Mouse (Mus musculus) intestine, embryonic 15.5 days (tissue): ENCODE measurements around the gene Cdk5. TPM values are rescaled to one million over a fixed set of nuclear protein-coding genes. Genes with fewer than 3 reads are reported as not detected.
"Not testable (repeated sequence)": the region's sequence is repeated elsewhere in the genome, so short reads cannot be mapped to it uniquely, and the experiment has no call there.

Experiments
- ATAC-seq: fragments of 200-750 bp; cut with Nextera tagmentation; 2 replicates; pipeline ENCODE4 v1.8.0; 2017; ENCODE audit warnings: moderate TSS enrichment, moderate library complexity
- H3K27ac ChIP-seq: fragments of 300-500 bp; sonication (generic); 2 replicates; pipeline ENCODE4 v1.5.1; 2015; ENCODE audit warnings: mild to moderate bottlenecking, inconsistent platforms
- H3K27me3 ChIP-seq: fragments of 300-500 bp; sonication (generic); replicated peaks from 2 replicates; pipeline ENCODE4 v1.6.1; 2015; ENCODE audit warnings: inconsistent platforms
- H3K36me3 ChIP-seq: fragments of 300-500 bp; sonication (generic); 2 replicates; pipeline ENCODE4 v1.6.1; 2015; ENCODE audit warnings: inconsistent platforms
- H3K4me1 ChIP-seq: fragments of 300-500 bp; sonication (generic); replicated peaks from 2 replicates; pipeline ENCODE4 v1.6.1; 2015; ENCODE audit warnings: inconsistent platforms
- H3K4me2 ChIP-seq: fragments of 300-500 bp; sonication (generic); replicated peaks from 2 replicates; pipeline ENCODE4 v1.6.1; 2015; ENCODE audit warnings: mild to moderate bottlenecking, inconsistent platforms
- H3K4me3 ChIP-seq: fragments of 300-500 bp; sonication (generic); replicated peaks from 2 replicates; pipeline ENCODE4 v1.5.1; 2015; ENCODE audit warnings: inconsistent platforms
- H3K9ac ChIP-seq: fragments of 300-500 bp; sonication (generic); 2 replicates; pipeline ENCODE4 v1.6.1; 2015; ENCODE audit warnings: inconsistent platforms
- H3K9me3 ChIP-seq: fragments of 300-500 bp; sonication (generic); 2 replicates; pipeline ENCODE4 v1.6.1; 2016; ENCODE audit warnings: inconsistent platforms
- WGBS: fragments of 180-500 bp; shearing (Covaris S2); methylation state at CpG from one replicate; pipeline ENCODE4 v1.1.7; 2015; 5-methylcytosine and 5-hydroxymethylcytosine counted together
- polyA plus RNA-seq: library from polyadenylated mRNA; unstranded; fragments of >200 nt; fragmentation: Nextera tagmentation; extraction: Ambion mirVana; gene quantifications from 2 replicates; pipeline ENCODE4 v1.2.1, GENCODE M21; 2015

Cdk5 gene
- polyA plus RNA-seq, 1 experiment from 2014 or later, result 38.3 TPM

DNA sequence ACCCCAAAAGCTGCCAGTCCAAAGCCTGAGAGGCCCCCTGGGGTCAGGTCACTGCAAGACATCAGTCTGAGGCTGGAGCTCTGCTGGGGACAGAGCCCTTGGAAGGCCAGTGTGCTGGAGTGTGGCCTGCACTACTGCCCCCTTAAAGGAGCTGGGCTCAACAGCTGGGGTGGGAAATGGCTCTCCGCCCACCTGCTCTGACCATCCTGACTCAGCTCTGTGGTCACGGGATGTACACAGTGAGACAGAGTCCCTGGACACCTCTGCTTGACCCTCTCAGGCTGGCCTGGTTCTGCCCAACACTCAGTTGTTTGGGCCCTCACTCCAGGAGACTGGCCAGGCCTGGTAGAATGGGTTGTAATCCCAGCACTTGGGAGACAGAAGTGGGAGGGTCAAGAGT is 13.9 kb downstream of the Cdk5 start:
- Histone ChIP-seq H3K27ac (no peak overlapping the region), H3K27me3 (no peaks in the 10 kb centered on the region), H3K9ac (no peak overlapping the region), H3K36me3 (peaks cover 20% of the 10 kb centered on the region), H3K4me3 (no peak overlapping the region), H3K4me2 (no peak overlapping the region), H3K4me1 (peaks cover 5% of the 10 kb centered on the region), H3K9me3 (no peaks in the 10 kb centered on the region)
- 79% methylated on average over 2 of the region's 2 CpGs for WGBS
- no peak for ATAC-seq

DNA sequence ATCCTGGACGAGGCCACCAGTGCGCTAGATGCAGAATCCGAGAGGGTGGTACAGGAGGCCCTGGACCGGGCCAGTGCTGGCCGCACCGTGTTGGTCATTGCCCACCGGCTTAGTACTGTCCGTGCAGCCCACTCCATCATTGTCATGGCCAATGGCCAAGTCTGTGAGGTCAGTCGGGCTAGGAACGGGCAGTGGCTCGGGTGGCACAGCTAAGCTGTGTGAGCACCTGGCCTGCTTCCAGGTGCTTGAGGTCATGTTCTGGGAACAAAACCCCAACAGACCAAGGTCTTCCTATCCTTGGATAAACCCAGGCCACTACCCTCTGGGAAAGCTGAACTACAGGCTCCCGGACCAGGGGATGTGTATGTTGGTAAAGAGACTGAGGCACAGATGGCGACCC is 14.7 kb downstream of the Cdk5 start:
- Histone ChIP-seq H3K27me3 (no peaks in the 10 kb centered on the region), H3K9me3 (no peaks in the 10 kb centered on the region), H3K9ac (no peak overlapping the region), H3K4me2 (no peak overlapping the region), H3K4me1 (peaks cover 2% of the 10 kb centered on the region), H3K36me3 (peaks cover 20% of the 10 kb centered on the region), H3K27ac (no peak overlapping the region), H3K4me3 (no peak overlapping the region)
- 90% methylated on average over 13 of the region's 13 CpGs for WGBS
- ATAC-seq, result no peak

DNA sequence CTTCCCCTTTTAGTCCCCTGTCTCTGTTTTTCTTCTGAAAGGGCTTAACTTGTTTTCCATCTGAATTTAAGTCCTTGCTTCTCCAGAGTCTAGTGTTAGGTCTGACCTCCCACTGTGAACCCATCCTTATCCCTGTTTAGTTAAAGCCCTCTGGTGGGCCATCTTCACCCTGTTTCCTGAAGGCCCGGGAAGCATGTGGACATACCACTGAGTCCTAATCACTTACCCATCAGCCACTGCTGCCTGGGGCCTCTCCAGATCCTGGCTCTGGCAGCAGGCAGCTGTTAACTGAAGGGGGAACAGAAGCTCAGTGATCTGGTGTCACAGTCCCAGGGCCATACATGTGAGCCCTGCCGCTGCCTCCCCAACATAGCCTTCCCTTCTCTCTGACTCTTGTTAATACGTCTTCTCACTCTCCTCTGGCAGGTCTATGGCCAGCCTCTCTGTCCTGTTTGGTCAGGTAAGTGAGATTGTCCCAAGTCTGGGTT is 17.9 kb downstream of the Cdk5 start:
- H3K36me3 ChIP-seq, result peaks cover 36% of the 10 kb centered on the region
- no peaks in the 10 kb centered on the region for H3K27me3 ChIP-seq
- no peaks in the 10 kb centered on the region for H3K9me3 ChIP-seq
- H3K27ac ChIP-seq, result no peak overlapping the region
- 68% methylated on average over 3 of the region's 3 CpGs for WGBS
- ATAC-seq, result no peak
- no peaks in the 10 kb centered on the region for H3K4me1 ChIP-seq
- H3K4me2 ChIP-seq, result no peak overlapping the region
- H3K9ac ChIP-seq, result no peak overlapping the region
- H3K4me3 ChIP-seq, result no peak overlapping the region

DNA sequence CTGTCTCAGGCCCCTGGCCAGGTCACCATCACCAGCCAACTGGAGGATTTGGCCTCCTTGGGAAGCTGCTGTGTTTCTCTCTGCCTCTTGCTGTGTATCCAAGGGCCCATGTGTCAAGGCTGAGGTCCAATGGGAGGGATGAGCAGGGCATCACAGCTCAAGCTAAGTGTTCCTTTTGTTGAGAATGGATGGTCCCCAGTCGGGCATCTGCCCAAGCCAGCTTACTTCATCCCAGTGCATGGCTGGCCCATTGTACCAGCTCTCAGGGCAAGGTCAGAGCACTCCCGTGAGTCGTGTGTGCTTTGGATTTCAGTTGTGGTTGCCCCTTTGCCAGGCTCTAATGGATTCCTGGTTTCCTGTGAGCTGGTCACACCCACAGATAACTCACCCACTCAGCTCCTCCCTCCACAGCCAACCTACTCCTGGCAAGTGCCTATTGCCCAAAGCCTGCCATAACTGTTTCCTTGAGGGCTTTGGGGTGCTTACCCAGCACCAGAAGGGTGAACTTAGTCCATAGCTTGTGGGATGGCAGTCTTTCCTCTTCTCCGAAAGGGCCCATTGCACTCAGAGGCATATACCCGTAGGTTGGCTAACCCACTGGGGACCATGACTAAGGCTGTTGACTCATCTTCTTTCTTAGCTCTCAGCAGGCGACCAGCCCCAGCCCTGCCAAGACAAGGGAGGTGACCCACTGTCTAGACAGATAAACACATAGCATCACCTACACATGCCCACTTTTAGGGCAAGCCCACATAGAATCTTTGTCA is 18.6 kb downstream of the Cdk5 start:
- ATAC-seq, result no peak
- H3K27ac ChIP-seq, result no peak overlapping the region
- no peaks in the 10 kb centered on the region for H3K27me3 ChIP-seq
- no peaks in the 10 kb centered on the region for H3K4me1 ChIP-seq
- H3K4me2 ChIP-seq, result no peak overlapping the region
- H3K4me3 ChIP-seq, result no peak overlapping the region
- H3K36me3 ChIP-seq, result peaks cover 39% of the 10 kb centered on the region
- H3K9ac ChIP-seq, result no peak overlapping the region
- WGBS, result 86% methylated on average over 6 of the region's 6 CpGs
- H3K9me3 ChIP-seq, result no peaks in the 10 kb centered on the region

DNA sequence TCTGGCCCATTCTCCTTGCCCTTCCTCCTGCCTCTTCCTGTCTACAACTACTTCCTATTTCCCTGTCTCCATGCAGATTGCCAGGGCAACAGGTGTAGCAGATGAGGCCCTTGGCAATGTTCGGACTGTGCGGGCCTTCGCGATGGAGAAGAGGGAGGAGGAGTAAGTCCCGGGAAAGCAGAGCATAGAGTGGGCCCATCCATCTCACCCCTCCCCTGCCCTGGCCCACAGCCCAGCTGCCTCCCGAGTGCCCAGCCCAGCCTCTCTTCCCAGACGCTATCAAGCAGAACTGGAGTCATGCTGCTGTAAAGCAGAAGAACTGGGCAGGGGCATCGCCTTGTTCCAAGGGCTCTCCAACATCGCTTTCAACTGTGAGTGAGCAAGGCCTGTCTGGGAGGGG is 21.4 kb downstream of the Cdk5 start:
- Histone ChIP-seq H3K4me1 (no peaks in the 10 kb centered on the region), H3K27ac (no peak overlapping the region), H3K27me3 (no peaks in the 10 kb centered on the region), H3K4me3 (no peak overlapping the region), H3K9ac (no peak overlapping the region), H3K9me3 (no peaks in the 10 kb centered on the region), H3K4me2 (no peak overlapping the region), H3K36me3 (peaks cover 32% of the 10 kb centered on the region; the same call in 1 of the 2 replicates)
- peak; percentile 29; the same call in 1 of the 2 replicates for ATAC-seq
- WGBS, result 80% methylated on average over 9 of the region's 9 CpGs

DNA sequence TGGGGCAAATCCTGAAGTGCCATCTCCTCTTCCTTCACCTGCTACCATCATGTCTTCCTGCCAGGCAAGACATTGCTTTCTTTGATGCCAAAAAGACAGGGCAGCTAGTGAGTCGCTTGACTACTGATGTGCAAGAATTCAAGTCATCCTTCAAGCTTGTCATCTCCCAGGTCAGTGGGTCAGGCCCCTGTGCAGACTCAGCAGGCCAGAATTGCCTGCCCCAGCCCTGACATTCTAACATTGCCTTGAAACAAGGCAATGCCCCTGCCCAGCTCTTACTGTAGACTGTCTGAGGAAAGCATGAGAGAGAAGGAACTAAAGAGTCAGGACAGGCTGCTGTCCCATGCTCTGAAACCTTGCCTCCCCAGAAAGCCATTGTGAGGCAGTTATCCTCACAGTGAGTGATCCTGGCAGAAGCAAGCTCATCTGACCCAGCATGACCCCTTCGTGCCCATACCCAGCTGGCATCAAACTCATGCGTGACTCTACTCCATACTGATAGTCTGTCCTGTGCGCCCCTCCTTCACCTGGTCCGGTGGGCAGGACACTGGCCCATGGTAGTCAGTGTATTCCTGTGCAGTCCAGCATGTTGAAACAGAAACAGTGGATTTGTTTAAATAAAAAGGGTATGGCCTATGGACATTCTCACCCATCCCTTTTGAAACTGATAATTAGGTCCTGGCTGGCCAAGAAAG is 22.3 kb downstream of the Cdk5 start:
- WGBS, result 90% methylated on average over 5 of the region's 5 CpGs
- no peaks in the 10 kb centered on the region for H3K27me3 ChIP-seq
- no peak overlapping the region for H3K27ac ChIP-seq
- H3K36me3 ChIP-seq, result peaks cover 23% of the 10 kb centered on the region; the same call in 1 of the 2 replicates
- H3K9ac ChIP-seq, result no peak overlapping the region
- no peak for ATAC-seq
- H3K4me3 ChIP-seq, result no peak overlapping the region
- H3K4me2 ChIP-seq, result no peak overlapping the region
- H3K9me3 ChIP-seq, result no peaks in the 10 kb centered on the region
- no peaks in the 10 kb centered on the region for H3K4me1 ChIP-seq

DNA sequence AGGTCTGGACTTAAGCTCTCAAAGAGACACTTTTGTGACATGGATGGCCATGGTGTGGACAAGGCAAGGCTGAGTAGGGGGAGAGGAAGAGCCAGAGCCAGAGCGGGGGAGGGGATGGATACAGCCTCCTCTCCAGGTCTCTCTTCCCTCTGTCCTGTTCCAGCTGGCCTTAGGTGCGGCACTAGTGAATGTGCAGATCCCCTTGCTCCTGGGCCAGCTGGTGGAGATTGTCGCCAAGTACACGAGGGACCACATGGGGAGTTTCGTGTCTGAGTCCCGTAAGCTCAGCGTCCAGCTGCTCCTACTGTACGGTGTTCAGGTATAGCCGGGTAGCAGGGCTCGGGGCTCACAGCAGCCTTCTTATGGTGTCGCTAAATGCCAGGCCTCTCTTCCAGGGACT is 23.0 kb downstream of the Cdk5 start:
- WGBS, result 85% methylated on average over 11 of the region's 11 CpGs
- H3K27me3 ChIP-seq, result no peaks in the 10 kb centered on the region
- H3K4me3 ChIP-seq, result no peak overlapping the region
- no peak overlapping the region for H3K4me2 ChIP-seq
- peaks cover 20% of the 10 kb centered on the region; the same call in 1 of the 2 replicates for H3K36me3 ChIP-seq
- no peak overlapping the region for H3K9ac ChIP-seq
- H3K9me3 ChIP-seq, result no peaks in the 10 kb centered on the region
- no peaks in the 10 kb centered on the region for H3K4me1 ChIP-seq
- H3K27ac ChIP-seq, result no peak overlapping the region
- ATAC-seq, result no peak

DNA sequence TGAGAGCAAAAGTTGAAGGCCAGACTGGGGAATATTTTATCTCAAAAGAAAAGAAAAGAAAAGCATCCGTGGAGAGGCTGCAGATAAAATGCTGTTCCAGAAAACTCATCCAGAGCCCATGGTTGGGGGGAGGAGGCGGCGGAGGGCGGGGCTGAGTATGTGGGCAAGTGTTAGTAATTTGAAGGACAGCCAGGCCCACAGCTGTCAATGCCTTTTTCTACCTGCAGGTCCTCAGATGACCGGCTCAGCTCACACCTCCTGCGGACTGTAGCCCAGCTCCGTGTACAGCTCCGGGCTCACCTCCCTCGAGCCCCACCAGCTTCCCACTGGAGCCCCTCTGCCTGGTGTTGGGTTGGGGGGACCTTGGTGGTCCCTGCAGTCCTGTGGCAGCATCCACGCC is 23.6 kb downstream of the Cdk5 start:
- 90% methylated on average over 10 of the region's 10 CpGs for WGBS
- Histone ChIP-seq H3K9ac (no peak overlapping the region), H3K36me3 (peaks cover 20% of the 10 kb centered on the region; the same call in 1 of the 2 replicates), H3K4me3 (no peak overlapping the region), H3K4me1 (no peaks in the 10 kb centered on the region), H3K27ac (no peak overlapping the region), H3K27me3 (no peaks in the 10 kb centered on the region), H3K4me2 (no peak overlapping the region), H3K9me3 (no peaks in the 10 kb centered on the region)
- ATAC-seq, result no peak

DNA sequence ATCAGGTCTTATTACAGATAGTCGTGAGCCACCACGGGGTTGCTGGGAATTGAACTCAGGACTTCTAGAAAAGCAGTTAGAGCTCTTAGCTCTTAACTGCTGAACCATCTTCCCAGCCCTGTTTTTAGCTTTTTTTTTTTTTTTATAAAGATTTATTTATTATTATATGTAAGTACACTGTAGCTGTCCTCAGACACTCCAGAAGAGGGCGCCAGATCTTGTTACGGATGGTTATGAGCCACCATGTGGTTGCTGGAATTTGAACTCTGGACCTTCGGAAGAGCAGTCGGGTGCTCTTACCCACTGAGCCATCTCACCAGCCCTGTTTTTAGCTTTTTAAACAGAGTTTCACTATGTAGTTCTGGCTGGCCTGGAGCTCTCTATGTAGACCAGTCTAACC is 27.1 kb downstream of the Cdk5 start:
- H3K9me3 ChIP-seq, H3K27ac ChIP-seq: not testable (repeated sequence)
- whole genome bisulfite sequencing, result 87% methylated on average over 6 of the region's 6 CpGs

DNA sequence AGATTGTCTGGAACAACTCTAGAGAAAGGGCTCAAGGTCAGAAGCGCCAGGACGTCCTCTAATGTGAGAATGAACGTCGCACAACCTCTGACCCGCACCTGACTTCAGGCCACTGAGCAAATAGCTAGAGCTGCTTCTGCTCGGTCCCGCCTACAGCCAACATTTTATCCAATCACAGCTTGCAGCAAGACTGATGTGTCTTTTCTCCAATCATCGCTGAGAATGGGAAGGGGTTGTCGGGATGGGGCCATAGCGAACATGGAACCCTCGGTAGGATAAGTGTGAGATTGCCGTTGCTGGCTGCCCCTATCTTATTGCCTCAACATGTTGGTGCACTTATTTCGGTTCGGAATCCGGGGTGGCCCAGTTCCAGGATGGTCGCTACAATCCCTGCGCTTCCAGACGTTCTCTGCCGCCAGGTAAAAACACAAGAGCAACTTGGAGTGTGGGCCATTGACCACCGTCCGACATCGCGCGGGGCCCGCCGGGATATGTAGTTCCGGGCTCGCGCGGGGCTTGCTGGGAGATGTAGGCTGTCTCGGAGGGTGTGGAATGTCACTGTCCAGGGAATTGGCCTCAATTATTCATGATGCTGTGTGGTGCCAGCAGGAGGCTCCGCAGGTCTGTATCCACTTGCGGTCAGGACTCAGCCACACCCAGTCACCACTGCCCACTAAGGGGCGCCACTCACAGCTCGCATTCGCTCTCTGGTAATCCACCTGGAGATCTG is 29.0 kb downstream of the Cdk5 start:
- Histone ChIP-seq H3K27ac (peak overlapping the region; percentile 66), H3K4me2 (peak overlapping the region; percentile 71), H3K4me1 (peaks cover 12% of the 10 kb centered on the region; the same call in 1 of the 2 replicates), H3K9ac (peak overlapping the region; percentile 59), H3K9me3 (no peaks in the 10 kb centered on the region), H3K27me3 (no peaks in the 10 kb centered on the region), H3K4me3 (peak overlapping the region; percentile 55), H3K36me3 (no peaks in the 10 kb centered on the region)
- 1% methylated on average over 36 of the region's 36 CpGs for WGBS
- peak; percentile 97 for ATAC-seq

More for the DNA sequence above, 27.1 kb downstream of the Cdk5 start:
- not testable (repeated sequence) for H3K4me1 ChIP-seq, H3K27me3 ChIP-seq, H3K9ac ChIP-seq, H3K4me3 ChIP-seq, H3K4me2 ChIP-seq, H3K36me3 ChIP-seq, ATAC-seq

DNA sequence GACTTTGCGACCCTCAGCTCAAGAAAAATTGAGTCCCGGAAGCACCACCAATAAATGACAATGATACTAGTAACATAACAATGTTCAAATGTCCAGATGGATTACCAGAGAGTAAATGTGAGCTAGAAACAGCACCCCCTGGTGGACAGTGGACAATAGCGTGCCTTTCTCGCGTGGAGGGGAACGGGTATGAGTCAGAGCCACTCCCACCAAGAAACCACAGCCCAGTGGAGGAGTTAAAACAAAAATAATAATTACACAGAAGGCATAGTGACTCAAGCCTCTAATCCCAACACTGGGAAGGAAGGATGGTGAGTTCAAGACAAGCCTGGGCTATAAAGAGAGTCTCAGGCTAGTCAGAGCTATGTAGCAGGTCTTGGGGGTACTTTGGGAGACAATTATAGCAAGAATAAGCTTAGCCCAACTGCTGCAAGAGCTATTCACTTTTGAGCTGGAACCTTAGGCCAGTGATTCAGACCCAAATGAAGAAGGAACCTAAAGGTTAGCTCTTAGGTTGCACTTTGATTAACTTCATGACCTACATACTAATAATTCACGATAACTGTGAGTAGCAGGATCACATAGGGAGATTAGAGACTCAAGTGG is 29.8 kb downstream of the Cdk5 start, which contains the start of gene Abcb8:
TSS of gene Abcb8 (plus strand) at position 272 of the 606 bp plus-strand sequence.
- H3K27ac ChIP-seq, result peak within 1 kb of the TSS; percentile 66
- H3K4me3 ChIP-seq, result peak within 1 kb of the TSS; percentile 55
- 21% methylated on average over 7 of the region's 7 CpGs for WGBS
- H3K9me3 ChIP-seq, result no peaks in the 10 kb centered on the region
- peak within 1 kb of the TSS; percentile 59 for H3K9ac ChIP-seq
- peaks cover 15% of the 10 kb centered on the region; the same call in 1 of the 2 replicates for H3K4me1 ChIP-seq
- no peaks in the 10 kb centered on the region for H3K27me3 ChIP-seq
- H3K4me2 ChIP-seq, result peak within 1 kb of the TSS; percentile 71
- no peak for ATAC-seq
- H3K36me3 ChIP-seq, result no peaks in the 10 kb centered on the region

DNA sequence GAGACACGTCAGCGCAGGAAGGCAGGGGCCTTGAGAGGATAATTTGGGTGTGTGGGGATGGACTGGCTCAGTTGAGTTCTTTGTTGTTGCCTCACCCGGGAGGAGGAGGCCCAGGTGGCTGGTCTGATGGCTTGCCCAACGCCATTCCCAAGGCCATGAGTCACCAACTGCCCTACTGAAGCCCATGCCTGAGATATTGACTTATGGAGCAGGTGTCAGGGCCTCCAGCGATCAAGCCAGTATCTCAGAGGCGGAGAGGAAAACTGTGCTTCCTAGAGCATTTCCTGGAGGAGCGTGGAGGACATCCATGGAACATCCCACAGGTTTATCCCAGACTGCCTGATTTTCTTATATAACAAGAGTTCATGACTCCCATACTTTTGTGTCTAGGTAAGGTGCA is 30.6 kb downstream of the Cdk5 start:
- no peaks in the 10 kb centered on the region for H3K36me3 ChIP-seq
- H3K4me1 ChIP-seq, result peaks cover 22% of the 10 kb centered on the region
- 0 out of 2 replicates have a peak, but pooled peaks cover 4% of the 10 kb centered on the region for H3K27me3 ChIP-seq
- H3K4me2 ChIP-seq, result no peak overlapping the region; the same call in 1 of the 2 replicates
- H3K27ac ChIP-seq, result peak overlapping the region; percentile 52
- WGBS, result 60% methylated on average over 7 of the region's 7 CpGs
- H3K9ac ChIP-seq, result no peak overlapping the region
- ATAC-seq, result no peak
- H3K9me3 ChIP-seq, result no peaks in the 10 kb centered on the region
- no peak overlapping the region for H3K4me3 ChIP-seq
